Mouse (Mus musculus) embryonic facial prominence, embryonic 14.5 days (tissue): ENCODE results near the gene Vcpkmt. TPM values are rescaled to one million over a fixed set of nuclear protein-coding genes. Genes with fewer than 3 reads are reported as not detected.

Experiments
- ATAC-seq: fragments of 200-750 bp; cut with Nextera tagmentation; 2 replicates; pipeline ENCODE4 v1.8.0; 2017; ENCODE audit warnings: low read depth, moderate number of reproducible peaks, moderate TSS enrichment
- DNase-seq: peaks from one replicate; pipeline ENCODE4 v3.0.0-alpha.2; 2015; ENCODE audit warnings: low spot score
- H3K27ac ChIP-seq: fragments of 300-500 bp; sonication (generic); replicated peaks from 2 replicates; pipeline ENCODE4 v1.5.1; 2014; ENCODE audit warnings: low read depth, mild to moderate bottlenecking, low read length, moderate library complexity
- H3K27me3 ChIP-seq: fragments of 300-500 bp; sonication (generic); replicated peaks from 2 replicates; pipeline ENCODE4 v1.6.1; 2014; ENCODE audit warnings: low read length; ENCODE audit not compliant: control insufficient read depth, insufficient read depth
- H3K36me3 ChIP-seq: fragments of 300-500 bp; sonication (generic); 2 replicates; pipeline ENCODE4 v1.6.1; 2014; ENCODE audit warnings: low read length, mixed read lengths; ENCODE audit not compliant: control insufficient read depth, insufficient read depth
- H3K4me1 ChIP-seq: fragments of 300-500 bp; sonication (generic); 2 replicates; pipeline ENCODE4 v1.6.1; 2014; ENCODE audit warnings: antibody characterized with exemption, low read length; ENCODE audit not compliant: control insufficient read depth, insufficient read depth
- H3K4me2 ChIP-seq: fragments of 300-500 bp; sonication (generic); 2 replicates; pipeline ENCODE4 v1.6.1; 2014; ENCODE audit warnings: low read depth, mild to moderate bottlenecking, low read length, moderate library complexity, mixed read lengths
- H3K4me3 ChIP-seq: fragments of 300-500 bp; sonication (generic); 2 replicates; pipeline ENCODE4 v1.5.1; 2014; ENCODE audit warnings: low read depth, mild to moderate bottlenecking, low read length
- H3K9ac ChIP-seq: fragments of 300-500 bp; sonication (generic); 2 replicates; pipeline ENCODE4 v1.6.1; 2014; ENCODE audit warnings: low read depth, mild to moderate bottlenecking, low read length, moderate library complexity, mixed read lengths
- H3K9me3 ChIP-seq: fragments of 300-500 bp; sonication (generic); 2 replicates; pipeline ENCODE4 v1.6.1; 2016; ENCODE audit warnings: low read length; ENCODE audit not compliant: control insufficient read depth
- WGBS: fragments of 180-500 bp; shearing (Covaris S2); extraction: QIAGEN DNeasy Blood & Tissue Kit; methylation state at CpG from one replicate; pipeline ENCODE4 v1.1.7; 2014; 5-methylcytosine and 5-hydroxymethylcytosine counted together
- polyA plus RNA-seq: library from polyadenylated mRNA; unstranded; fragments of >200 nt; fragmentation: Nextera tagmentation; extraction: Ambion mirVana; gene quantifications from 2 replicates; pipeline ENCODE4 v1.2.1, GENCODE M21; 2014

Gene Vcpkmt
- polyA plus RNA-seq, 1 experiment from 2014 or later = 20.9 TPM

GRCm38 (mm10) chr12:69544994-69545393 is 37.8 kb downstream of the Vcpkmt start:
- Histone ChIP-seq H3K9me3 (no peaks in the 10 kb centered on the region), H3K4me2 (no peak overlapping the region), H3K27ac (no peak overlapping the region), H3K4me1 (no peaks in the 10 kb centered on the region), H3K36me3 (no peaks in the 10 kb centered on the region), H3K27me3 (no peaks in the 10 kb centered on the region), H3K4me3 (no peak overlapping the region), H3K9ac (no peak overlapping the region)
- ATAC-seq (no peak), DNase-seq (no peak)
- WGBS = 81% methylated on average over 6 of the region's 6 CpGs

GRCm38 (mm10) chr12:69544562-69544961 is 38.3 kb downstream of the Vcpkmt start:
- WGBS = 72% methylated on average over 2 of the region's 2 CpGs
- ATAC-seq (no peak), DNase-seq (no peak)
- Histone ChIP-seq H3K9ac (no peak overlapping the region), H3K4me3 (no peak overlapping the region), H3K9me3 (no peaks in the 10 kb centered on the region), H3K27ac (no peak overlapping the region), H3K27me3 (no peaks in the 10 kb centered on the region), H3K4me2 (no peak overlapping the region), H3K36me3 (no peaks in the 10 kb centered on the region), H3K4me1 (no peaks in the 10 kb centered on the region)

GRCm38 (mm10) chr12:69542376-69542775 is 40.5 kb downstream of the Vcpkmt start:
- Histone ChIP-seq H3K4me3 (no peak overlapping the region), H3K27ac (no peak overlapping the region), H3K9me3 (no peaks in the 10 kb centered on the region), H3K4me1 (peaks cover 20% of the 10 kb centered on the region), H3K9ac (no peak overlapping the region), H3K27me3 (no peaks in the 10 kb centered on the region), H3K36me3 (no peaks in the 10 kb centered on the region), H3K4me2 (no peak overlapping the region)
- DNase-seq (no peak), ATAC-seq (no peak)
- WGBS = 90% methylated on average over 8 of the region's 8 CpGs

GRCm38 (mm10) chr12:69541663-69542062 is 41.2 kb downstream of the Vcpkmt start:
- ATAC-seq = no peak
- DNase-seq = no peak
- H3K4me3 ChIP-seq = no peak overlapping the region
- no peak overlapping the region for H3K27ac ChIP-seq
- peaks cover 27% of the 10 kb centered on the region for H3K4me1 ChIP-seq
- no peaks in the 10 kb centered on the region for H3K9me3 ChIP-seq
- 70% methylated on average over 8 of the region's 8 CpGs for WGBS
- no peaks in the 10 kb centered on the region for H3K27me3 ChIP-seq
- no peaks in the 10 kb centered on the region for H3K36me3 ChIP-seq
- no peak overlapping the region for H3K9ac ChIP-seq
- no peak overlapping the region for H3K4me2 ChIP-seq

GRCm38 (mm10) chr12:69539353-69539752 is 43.5 kb downstream of the Vcpkmt start:
- no peak for ATAC-seq
- Histone ChIP-seq H3K36me3 (no peaks in the 10 kb centered on the region), H3K4me2 (no peak overlapping the region), H3K27me3 (no peaks in the 10 kb centered on the region), H3K9me3 (no peaks in the 10 kb centered on the region), H3K27ac (peak overlapping the region; percentile 86), H3K9ac (no peak overlapping the region), H3K4me3 (no peak overlapping the region), H3K4me1 (peaks cover 28% of the 10 kb centered on the region)
- peak; percentile 57 for DNase-seq
- WGBS = 68% methylated on average over 7 of the region's 7 CpGs

- H3K36me3 ChIP-seq = no peaks in the 10 kb centered on the region
- no peaks in the 10 kb centered on the region for H3K27me3 ChIP-seq
- peak overlapping the region; percentile 86 for H3K27ac ChIP-seq
- peaks cover 28% of the 10 kb centered on the region for H3K4me1 ChIP-seq
- 47% methylated on average over 4 of the region's 4 CpGs for WGBS
- ATAC-seq (peak; percentile 66), DNase-seq (peak; percentile 77)
- peak overlapping the region; percentile 40 for H3K4me2 ChIP-seq
- no peak overlapping the region for H3K4me3 ChIP-seq
- peak overlapping the region; percentile 38 for H3K9ac ChIP-seq
- no peaks in the 10 kb centered on the region for H3K9me3 ChIP-seq
Measured at GRCm38 (mm10) chr12:69538362-69538950, 44.4 kb downstream of the Vcpkmt start.

- DNase-seq (peak; percentile 89), ATAC-seq (peak; percentile 66)
- Histone ChIP-seq H3K36me3 (no peaks in the 10 kb centered on the region), H3K9ac (peak overlapping the region; percentile 38), H3K27ac (peak overlapping the region; percentile 86), H3K4me2 (peak overlapping the region; percentile 40), H3K9me3 (no peaks in the 10 kb centered on the region), H3K4me3 (peak overlapping the region; percentile 13; the same call in 1 of the 2 replicates), H3K27me3 (no peaks in the 10 kb centered on the region), H3K4me1 (peaks cover 28% of the 10 kb centered on the region)
- 20% methylated on average over 19 of the region's 19 CpGs for WGBS
Measured at GRCm38 (mm10) chr12:69537675-69538361, 45.0 kb downstream of the Vcpkmt start.

- Histone ChIP-seq H3K4me2 (peak overlapping the region; percentile 40), H3K36me3 (no peaks in the 10 kb centered on the region), H3K27me3 (no peaks in the 10 kb centered on the region), H3K9ac (peak overlapping the region; percentile 38), H3K4me3 (peak overlapping the region; percentile 13; the same call in 1 of the 2 replicates), H3K9me3 (no peaks in the 10 kb centered on the region), H3K27ac (peak overlapping the region; percentile 86), H3K4me1 (peaks cover 28% of the 10 kb centered on the region)
- ATAC-seq (peak; percentile 76), DNase-seq (peak; percentile 88)
- 27% methylated on average over 10 of the region's 10 CpGs for WGBS
Measured at GRCm38 (mm10) chr12:69537243-69537674, 45.6 kb downstream of the Vcpkmt start.
